Mouse (Mus musculus): ENCODE measurements around the gene Nsmce4a.

DNA sequence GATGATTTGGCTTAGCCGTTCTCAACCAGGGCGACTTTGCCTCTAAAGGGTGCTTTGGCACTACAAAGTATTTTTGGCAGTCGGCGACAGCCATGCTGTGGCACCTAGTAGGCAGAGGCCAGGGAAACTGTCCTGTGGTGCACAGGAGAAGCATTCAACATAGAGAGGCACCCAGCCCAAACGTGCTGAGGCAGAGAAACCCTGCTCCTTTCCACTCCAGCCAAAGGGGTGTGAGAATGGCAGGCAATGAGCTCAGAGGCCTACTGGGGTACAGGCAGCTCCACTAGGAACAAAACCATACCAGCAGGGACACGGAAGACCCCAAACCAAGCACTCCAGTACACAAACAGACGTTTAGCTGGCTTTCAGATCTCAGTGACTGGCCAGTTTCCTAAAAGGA lies 32.7 kb downstream of the Nsmce4a start:
- TF ChIP-seq GATA1 (IDR thresholded peaks at IDR 0.05; ENCODE audit: borderline replicate concordance, low read length) (no peak), FLI1 (IDR thresholded peaks at IDR 0.05; ENCODE audit: low read length) (no peak)
